Mouse (Mus musculus) cortical plate, adult 2 months (tissue): ENCODE data around the gene Itih3.

Source experiments
- CTCF ChIP-seq: fragments of 200-500 bp; IDR thresholded peaks from 2 replicates; pipeline ENCODE4 v1.5.1; 2011; ENCODE audit warnings: mild to moderate bottlenecking, control low read depth, low read length; ENCODE audit not compliant: insufficient read depth; ENCODE audit errors: extremely low read depth
- POLR2A ChIP-seq: fragments of 200-500 bp; IDR thresholded peaks from 2 replicates; pipeline ENCODE4 v1.6.1; 2011; ENCODE audit warnings: mild to moderate bottlenecking, low read length, control low read depth; ENCODE audit not compliant: insufficient read depth; ENCODE audit errors: extremely low read depth

- TF ChIP-seq CTCF (no peak), POLR2A (no peak)
These were observed 49.4 kb downstream of the Itih3 start for GRCm38 (mm10) chr14:30874095-30874700.
